22 mouse cellular contexts compared by ENCODE assay signal in genomic region chr10:99938901-99939300, GRCm38 (mm10).
"Had no signal": no experiment of that assay in that cellular context is flagged by ENCODE, and none has a peak within 500 bp of the region (broad histone marks: within the 10 kb centered on the region; RNA-seq: fewer than 3 reads in every experiment).

No protein-coding gene starts in this region.

- H3K4me1 ChIP-seq: hindbrain, embryonic 13.5 days; hindbrain, embryonic 15.5 days; limb, embryonic 12.5 days; liver, embryonic 13.5 days had no signal

- H3K4me3 ChIP-seq: heart, adult 2 months; heart, embryonic 13.5 days; heart, embryonic 15.5 days; hindbrain, embryonic 13.5 days; hindbrain, embryonic 15.5 days; layer of hippocampus, adult 2 months; left cerebral cortex, adult 2 months; limb, embryonic 10.5 days; limb, embryonic 12.5 days; liver, embryonic 13.5 days had no signal

- H3K27me3 ChIP-seq: heart, embryonic 13.5 days; heart, embryonic 15.5 days; hindbrain, embryonic 15.5 days; limb, embryonic 12.5 days; liver, embryonic 13.5 days had no signal

- H3K27ac ChIP-seq: heart, adult 2 months; heart, embryonic 13.5 days; heart, embryonic 15.5 days; hindbrain, embryonic 13.5 days; hindbrain, embryonic 15.5 days; hindbrain, postnatal 0 days; layer of hippocampus, adult 2 months; left cerebral cortex, adult 2 months; limb, embryonic 10.5 days; limb, embryonic 12.5 days; liver, embryonic 13.5 days had no signal

- H3K9me3 ChIP-seq: heart, embryonic 13.5 days; heart, embryonic 15.5 days; hindbrain, embryonic 13.5 days; hindbrain, embryonic 15.5 days; limb, embryonic 10.5 days; limb, embryonic 12.5 days; liver, embryonic 13.5 days had no signal

- DNase-seq: gastrocnemius, postnatal 14 days; gastrocnemius, postnatal 36 days; heart, adult 11 months; heart, adult 2 months; heart, postnatal 14 days; heart, postnatal 36 days; kidney, adult 11 months; kidney, adult 8-10 months; kidney, postnatal 10 days; kidney, postnatal 25 days; kidney, postnatal 4 days; liver; liver, embryonic 13.5 days had no signal

- H3K36me3 ChIP-seq: heart, embryonic 13.5 days; heart, embryonic 15.5 days; hindbrain, embryonic 13.5 days; hindbrain, embryonic 15.5 days; limb, embryonic 10.5 days; limb, embryonic 12.5 days; liver, embryonic 13.5 days had no signal

- ATAC-seq: hindbrain, postnatal 0 days had no signal
